Mouse (Mus musculus) liver, embryonic 14.5 days (tissue): ENCODE data around the gene Ppm1l.

Experiments
- CTCF ChIP-seq: IDR thresholded peaks from 2 replicates; pipeline ENCODE4 v1.5.1; 2016; ENCODE audit warnings: antibody characterized with exemption, low read depth, control low read depth
- EP300 ChIP-seq: IDR thresholded peaks from 2 replicates; pipeline ENCODE4 v1.6.1; 2016; ENCODE audit warnings: antibody characterized with exemption, low read depth

DNA sequence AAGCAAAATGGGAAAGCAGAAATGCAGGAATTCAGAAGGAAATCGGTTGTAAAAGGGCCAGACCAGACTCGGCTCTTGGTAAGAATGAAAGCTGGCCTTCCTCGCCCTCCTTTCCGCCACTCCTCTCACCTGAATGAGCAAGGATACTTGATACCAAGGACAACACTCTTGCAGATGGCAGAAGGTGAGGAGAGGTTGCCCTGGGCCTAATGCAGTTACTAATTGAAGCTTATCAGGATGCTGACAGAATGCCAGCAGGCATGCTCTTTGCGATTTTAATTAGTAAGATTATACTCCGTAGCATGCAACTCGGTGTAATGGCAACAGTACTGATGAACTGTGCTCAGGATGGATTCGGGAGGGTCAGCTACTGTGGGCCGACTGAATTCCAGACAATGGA lies 214.8 kb downstream of the Ppm1l start:
- TF ChIP-seq CTCF (no peak), EP300 (no peak)
